Comparison of ENCODE assay signal across 37 mouse cellular contexts in the genomic region with DNA sequence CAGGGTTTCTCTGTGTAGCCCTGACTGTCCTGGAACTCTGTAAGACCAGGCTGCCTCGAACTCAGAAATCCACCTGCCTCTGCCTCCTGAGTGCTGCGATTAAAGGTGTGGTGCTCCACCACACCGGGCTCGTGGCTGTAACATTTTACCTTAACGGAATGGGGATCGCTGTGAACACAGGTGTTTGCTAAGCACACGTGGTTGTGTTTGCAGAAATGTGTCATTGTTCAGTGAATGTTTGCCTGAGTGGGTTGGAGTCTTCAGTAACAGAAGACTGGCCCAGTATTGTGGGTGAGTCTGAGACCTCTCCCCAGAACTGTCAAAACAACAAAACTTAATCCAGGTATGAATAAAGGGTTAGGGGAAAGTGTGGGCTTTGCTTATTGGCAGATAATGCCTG. TPM values are rescaled to one million over a fixed set of nuclear protein-coding genes. Genes with fewer than 3 reads are reported as not detected.
"Had no signal": no experiment of that assay in that cellular context is flagged by ENCODE, and none has a peak within 500 bp of the region (broad histone marks: within the 10 kb centered on the region; RNA-seq: fewer than 3 reads in every experiment).

No protein-coding gene starts in this region.

- H3K27me3 ChIP-seq: heart, embryonic 12.5 days; heart, embryonic 13.5 days; heart, embryonic 15.5 days; hindbrain, embryonic 12.5 days; hindbrain, embryonic 13.5 days; hindbrain, embryonic 15.5 days; intestine, embryonic 15.5 days; kidney, embryonic 15.5 days had no signal

- H3K27ac ChIP-seq: heart, embryonic 10.5 days; heart, embryonic 13.5 days; heart, embryonic 15.5 days; hindbrain, embryonic 10.5 days; hindbrain, embryonic 12.5 days; hindbrain, embryonic 13.5 days; hindbrain, embryonic 14.5 days; hindbrain, embryonic 15.5 days; hindbrain, postnatal 0 days; intestine, embryonic 15.5 days; layer of hippocampus, adult 2 months had no signal

- H3K9ac ChIP-seq: heart, embryonic 12.5 days; heart, embryonic 13.5 days; heart, embryonic 15.5 days; hindbrain, embryonic 12.5 days; hindbrain, embryonic 13.5 days; hindbrain, embryonic 14.5 days; hindbrain, embryonic 15.5 days; intestine, embryonic 15.5 days; kidney, embryonic 15.5 days had no signal

- DNase-seq: heart, postnatal 10 days; heart, postnatal 14 days; heart, postnatal 36 days; heart, postnatal 4 days; kidney, adult 11 months; kidney, adult 18-20 months; kidney, adult 8-10 months; kidney, adult 9 months; kidney, postnatal 10 days; kidney, postnatal 14 days; kidney, postnatal 25 days; kidney, postnatal 36 days; kidney, postnatal 4 days; layer of hippocampus, adult 9-11 months; layer of hippocampus, postnatal 36 days had no signal

- H3K4me2 ChIP-seq: heart, embryonic 11.5 days; heart, embryonic 12.5 days; heart, embryonic 13.5 days; heart, embryonic 15.5 days; hindbrain, embryonic 12.5 days; hindbrain, embryonic 13.5 days; hindbrain, embryonic 14.5 days; hindbrain, embryonic 15.5 days; intestine, embryonic 15.5 days; kidney, embryonic 15.5 days had no signal

- H3K4me3 ChIP-seq: heart, embryonic 10.5 days; heart, embryonic 12.5 days; heart, embryonic 13.5 days; heart, embryonic 15.5 days; hindbrain, embryonic 10.5 days; hindbrain, embryonic 12.5 days; hindbrain, embryonic 13.5 days; hindbrain, embryonic 15.5 days; intestine, embryonic 15.5 days; kidney, embryonic 15.5 days; layer of hippocampus, adult 2 months had no signal

- ATAC-seq: hindbrain, embryonic 16.5 days; hindbrain, postnatal 0 days; inflammation-experienced regulatory T-cells, adult 6 months; intestine, embryonic 15.5 days had no signal

- H3K4me1 ChIP-seq: heart, embryonic 10.5 days; heart, embryonic 12.5 days; heart, embryonic 13.5 days; heart, embryonic 15.5 days; hindbrain, embryonic 10.5 days; hindbrain, embryonic 12.5 days; hindbrain, embryonic 13.5 days; hindbrain, embryonic 15.5 days had no signal

- H3K9me3 ChIP-seq: heart, embryonic 10.5 days; heart, embryonic 13.5 days; heart, embryonic 15.5 days; hindbrain, embryonic 12.5 days; hindbrain, embryonic 13.5 days; hindbrain, embryonic 15.5 days; intestine, embryonic 15.5 days; kidney, embryonic 15.5 days had no signal

RNA-seq across cellular contexts. Expression of a gene that starts 36.2 kb away (rescaled TPM):
- total RNA-seq: heart, adult 8-10 months; heart, postnatal 10 days; heart, postnatal 14 days; heart, postnatal 25 days; heart, postnatal 36 days; heart, postnatal 4 days; hematopoietic stem cell, adult 5-6 weeks had no signal
- polyA plus RNA-seq: heart, embryonic 13.5 days; heart, embryonic 14.5 days; heart, postnatal 0 days; hindbrain, embryonic 11.5 days; hindbrain, embryonic 12.5 days; inflammation-experienced regulatory T-cells, adult 6 months had no signal
